Mouse (Mus musculus): ENCODE measurements around the gene Lsm7. TPM values are rescaled to one million over a fixed set of nuclear protein-coding genes. Genes with fewer than 3 reads are reported as not detected.
"Not testable (repeated sequence)": the region's sequence is repeated elsewhere in the genome, so short reads cannot be mapped to it uniquely, and the experiment has no call there.

The Lsm7 gene
- total RNA-seq, 2 experiments from 2014 or later: 20.9 to 31.6 TPM

GRCm38 (mm10) chr10:80819406-80819805 is 35.6 kb downstream of the Lsm7 start:
- no peak for DNase-seq (ENCODE audit: low spot score)
- intact Hi-C loops (cut with DNase I): loop anchor here (5.0 kb wide), 1 partner anchor 178 kb away; no protein-coding TSS in a partner anchor

DNA sequence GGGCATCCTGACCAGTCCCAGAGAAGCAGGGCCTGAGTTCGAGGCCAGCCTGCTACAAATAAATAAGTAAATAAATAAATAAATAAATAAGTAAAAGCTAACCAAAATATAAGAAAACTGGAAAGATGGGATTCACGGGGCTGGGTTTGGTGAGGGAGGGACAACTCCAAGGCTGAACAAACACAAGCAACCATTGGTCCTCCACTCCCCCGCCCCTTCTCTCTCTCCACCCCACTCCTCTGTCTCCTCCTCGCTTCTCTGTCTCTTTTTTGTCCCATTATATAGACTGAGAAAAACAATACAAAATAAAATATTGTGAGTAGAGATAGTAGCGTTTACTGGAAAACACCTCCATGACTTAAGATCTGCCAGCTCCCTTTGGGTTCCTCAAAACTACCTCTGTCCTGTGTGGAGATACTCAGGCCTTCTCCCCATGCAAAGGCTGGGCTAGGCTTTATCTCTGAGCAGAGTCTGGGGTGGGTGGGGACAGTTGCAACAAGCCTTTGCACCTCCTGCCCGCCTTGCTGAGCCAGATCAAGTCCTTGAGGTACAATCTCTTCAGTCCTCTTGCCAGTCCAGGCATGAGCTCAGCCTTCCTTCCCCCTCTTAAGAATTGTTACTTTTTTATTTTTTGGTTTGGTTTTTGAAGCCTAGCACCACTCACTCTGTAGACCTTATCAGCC is 36.3 kb downstream of the Lsm7 start:
- no peak for DNase-seq (ENCODE audit: low spot score)
- intact Hi-C loops (cut with DNase I): loop anchor here (5.0 kb wide), 1 partner anchor 179 kb away; no protein-coding TSS in a partner anchor

- DNase-seq (ENCODE audit: low spot score): not testable (repeated sequence)
- intact Hi-C loops (cut with DNase I): loop anchor here (5.0 kb wide), 1 partner anchor 179 kb away; no protein-coding TSS in a partner anchor
Measured at GRCm38 (mm10) chr10:80817955-80818354, 37.1 kb downstream of the Lsm7 start.

- intact Hi-C loops (cut with DNase I): loop anchor here (5.0 kb wide), 1 partner anchor 180 kb away; no protein-coding TSS in a partner anchor
- DNase-seq (ENCODE audit: low spot score): no peak
Measured at GRCm38 (mm10) chr10:80817164-80817563, 37.8 kb downstream of the Lsm7 start.

GRCm38 (mm10) chr10:80816303-80816702 is 38.7 kb downstream of the Lsm7 start:
- DNase-seq (ENCODE audit: low spot score): not testable (repeated sequence)
- intact Hi-C loops (cut with DNase I): loop anchor here (5.0 kb wide), 1 partner anchor 181 kb away; no protein-coding TSS in a partner anchor

DNA sequence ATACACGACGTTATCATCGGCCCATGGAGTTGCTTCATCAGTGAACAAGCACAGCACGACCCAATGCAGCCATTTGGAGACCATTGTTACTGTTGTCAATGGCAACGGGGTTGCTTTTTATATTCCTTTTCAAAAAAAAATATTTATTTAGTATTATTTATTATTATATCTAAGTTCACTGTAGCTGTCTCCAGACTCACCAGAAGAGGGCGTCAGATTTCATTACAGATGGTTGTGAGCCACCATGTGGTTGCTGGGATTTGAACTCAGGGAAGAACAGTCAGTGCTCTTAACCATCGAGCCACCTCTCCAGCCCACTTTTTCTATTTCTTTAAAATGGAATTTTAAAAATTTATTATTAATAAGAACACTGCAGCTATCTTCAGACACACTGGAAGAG is 40.2 kb downstream of the Lsm7 start:
- intact Hi-C loops (cut with DNase I): loop anchor here (5.0 kb wide), 1 partner anchor 183 kb away; no protein-coding TSS in a partner anchor

GRCm38 (mm10) chr10:80813366-80813765 is 41.6 kb downstream of the Lsm7 start, which contains the start of gene Jsrp1:
Gene Jsrp1, minus strand, starts transcription at chr10:80813498.
- no peak for DNase-seq (ENCODE audit: low spot score)
- intact Hi-C loops (cut with DNase I): no loop called here

More for the DNA sequence above, 40.2 kb downstream of the Lsm7 start:
- DNase-seq (ENCODE audit: low spot score): no peak

DNA sequence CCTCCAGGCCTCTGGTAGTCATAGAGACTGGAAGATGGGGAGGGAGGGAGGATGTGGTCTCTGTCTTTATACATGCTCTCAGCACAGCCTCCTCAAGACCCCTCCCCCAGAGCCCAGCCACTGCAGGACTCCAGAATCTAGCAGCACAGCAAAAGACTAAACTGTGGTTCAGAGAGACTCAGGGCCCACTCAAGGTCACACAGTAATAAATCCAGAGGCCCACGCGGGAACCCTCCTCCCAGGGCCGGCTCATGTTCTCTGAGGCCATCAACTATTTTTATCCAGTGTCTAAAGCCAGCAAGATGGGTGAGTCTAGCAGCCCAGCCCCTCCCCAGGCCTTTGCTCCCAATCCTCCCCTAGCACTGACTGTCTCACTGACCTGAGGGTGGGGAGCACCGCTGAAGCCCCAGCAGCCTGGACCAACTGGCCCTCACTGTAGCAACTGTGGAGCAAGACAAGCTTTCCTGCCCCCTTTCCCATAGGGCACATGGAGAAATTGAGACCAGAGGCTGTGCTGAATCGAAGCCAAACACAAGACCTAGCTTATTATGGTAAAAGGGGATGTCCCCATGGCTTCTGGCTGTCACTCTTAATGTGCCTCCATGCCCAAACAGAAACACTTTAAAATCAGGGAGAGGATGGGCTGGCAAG is 42.5 kb downstream of the Lsm7 start:
- DNase-seq (ENCODE audit: low spot score): no peak

GRCm38 (mm10) chr10:80810084-80810483 is 44.9 kb downstream of the Lsm7 start:
- intact Hi-C loops (cut with DNase I): no loop called here
- no peak for DNase-seq (ENCODE audit: low spot score)

More for the DNA sequence above, 42.5 kb downstream of the Lsm7 start:
- intact Hi-C loops (cut with DNase I): no loop called here

- no peak for DNase-seq (ENCODE audit: low spot score)
- intact Hi-C loops (cut with DNase I): loop anchor here (5.0 kb wide), 1 partner anchor 62 kb away; no protein-coding TSS in a partner anchor
Measured at GRCm38 (mm10) chr10:80808985-80809632, 45.9 kb downstream of the Lsm7 start.

- intact Hi-C loops (cut with DNase I): loop anchor here (5.0 kb wide), 1 partner anchor 61 kb away; no protein-coding TSS in a partner anchor
Measured at GRCm38 (mm10) chr10:80808099-80808984, 46.7 kb downstream of the Lsm7 start.

DNA sequence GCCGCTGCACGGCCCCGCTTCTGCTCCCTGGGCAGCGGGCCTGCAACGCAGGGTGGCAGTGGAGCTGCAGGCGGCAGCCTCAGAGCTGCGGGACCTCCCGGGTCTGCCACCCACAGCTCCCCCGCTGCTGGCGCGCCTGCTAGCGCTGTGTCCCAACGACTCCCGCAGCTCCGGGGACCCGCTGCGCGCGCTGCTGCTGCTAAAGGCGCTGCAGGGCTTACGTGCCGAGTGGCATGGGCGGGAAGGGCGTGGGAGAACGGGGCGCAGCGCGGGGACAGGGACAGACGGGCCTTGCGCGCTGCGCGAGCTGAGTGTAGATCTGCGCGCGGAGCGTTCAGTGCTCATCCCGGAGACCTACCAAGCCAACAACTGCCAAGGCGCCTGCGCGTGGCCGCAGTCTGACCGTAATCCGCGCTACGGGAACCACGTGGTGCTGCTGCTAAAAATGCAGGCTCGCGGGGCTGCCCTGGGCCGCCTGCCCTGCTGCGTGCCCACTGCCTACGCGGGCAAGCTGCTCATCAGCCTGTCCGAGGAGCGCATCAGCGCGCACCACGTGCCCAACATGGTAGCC is 47.9 kb downstream of the Lsm7 start:
- peak; percentile 54 for DNase-seq (ENCODE audit: low spot score)
- intact Hi-C loops (cut with DNase I): loop anchor here (5.0 kb wide), 1 partner anchor 60 kb away; no protein-coding TSS in a partner anchor

More at GRCm38 (mm10) chr10:80808099-80808984, 46.7 kb downstream of the Lsm7 start:
- no peak for DNase-seq (ENCODE audit: low spot score)

- intact Hi-C loops (cut with DNase I): loop anchor here (5.0 kb wide), 1 partner anchor 59 kb away; no protein-coding TSS in a partner anchor
Measured at GRCm38 (mm10) chr10:80806341-80807056, 48.5 kb downstream of the Lsm7 start.

GRCm38 (mm10) chr10:80805925-80806324 is 49.1 kb downstream of the Lsm7 start:
- intact Hi-C loops (cut with DNase I): loop anchor here (5.0 kb wide), 1 partner anchor 59 kb away; no protein-coding TSS in a partner anchor
- no peak for DNase-seq (ENCODE audit: low spot score)

More at GRCm38 (mm10) chr10:80806341-80807056, 48.5 kb downstream of the Lsm7 start:
- no peak for DNase-seq (ENCODE audit: low spot score)

- intact Hi-C loops (cut with DNase I): loop anchor here (5.0 kb wide), 1 partner anchor 58 kb away; no protein-coding TSS in a partner anchor
- DNase-seq (ENCODE audit: low spot score): no peak
Measured at GRCm38 (mm10) chr10:80805322-80805721, 49.7 kb downstream of the Lsm7 start.

DNA sequence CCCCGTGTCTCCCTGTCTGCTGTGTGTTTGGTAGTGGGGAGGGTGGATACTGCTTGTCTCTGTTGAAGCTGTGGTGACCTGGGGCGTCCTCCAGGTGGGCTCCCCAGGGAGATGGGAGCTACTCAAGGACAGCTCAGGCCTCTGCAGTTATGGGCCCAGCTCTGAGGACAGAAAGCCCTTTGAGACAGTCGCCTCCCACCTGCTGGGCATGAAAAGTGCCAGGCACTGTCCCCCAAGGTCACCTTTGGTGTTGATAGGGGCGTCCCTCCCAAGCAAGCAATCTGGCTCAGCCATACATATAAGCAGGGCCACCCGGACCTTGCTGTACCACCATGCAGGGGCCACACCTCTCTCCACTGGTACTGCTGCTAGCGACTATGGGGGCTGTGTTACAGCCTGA is 50.1 kb downstream of the Lsm7 start, which contains the start of gene Amh:
Amh (plus strand) TSS at position 328 of the 400 bp plus-strand sequence.
- intact Hi-C loops (cut with DNase I): loop anchor here (5.0 kb wide), 1 partner anchor 58 kb away; no protein-coding TSS in a partner anchor
- no peak for DNase-seq (ENCODE audit: low spot score)

DNA sequence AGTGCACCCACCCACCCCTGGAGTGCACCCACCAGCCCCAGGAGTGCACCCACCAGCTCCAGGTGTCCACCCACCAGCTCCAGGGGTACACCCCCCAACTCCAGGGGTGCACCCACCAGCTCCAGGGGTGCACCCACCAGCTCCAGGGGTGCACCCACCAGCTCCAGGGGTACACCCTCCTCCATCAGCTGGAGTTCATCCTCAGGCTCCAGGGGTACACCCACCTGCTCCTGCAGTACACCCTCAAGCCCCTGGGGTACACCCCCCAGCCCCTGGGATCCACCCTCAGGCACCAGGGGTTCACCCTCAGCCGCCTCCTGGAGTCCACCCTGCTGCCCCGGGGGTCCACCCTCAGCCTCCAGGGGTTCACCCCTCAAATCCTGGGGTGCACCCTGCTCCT is 50.7 kb downstream of the Lsm7 start:
- intact Hi-C loops (cut with DNase I): no loop called here

DNA sequence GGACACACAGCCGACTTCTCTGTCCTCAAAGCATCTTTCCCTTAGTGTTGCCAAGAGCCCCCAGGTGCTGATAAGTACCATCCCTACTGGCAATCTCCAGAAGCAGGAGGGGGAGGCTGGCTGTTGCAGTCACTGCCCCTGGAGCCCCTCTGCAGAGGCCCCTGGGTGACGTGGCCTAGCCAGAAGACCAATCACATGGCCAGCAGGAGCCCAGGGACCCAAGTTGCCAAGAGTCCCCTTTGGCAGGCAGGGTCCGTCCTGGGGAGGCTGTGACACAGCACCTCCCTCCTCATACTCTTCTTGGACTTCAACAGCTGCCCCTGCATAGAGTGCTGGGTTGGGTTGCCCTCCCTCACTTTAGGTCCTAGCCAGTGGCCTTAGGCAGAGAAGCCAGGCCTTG is 52.0 kb downstream of the Lsm7 start:
- intact Hi-C loops (cut with DNase I): no loop called here
- no peak for DNase-seq (ENCODE audit: low spot score)

More for the DNA sequence above, 50.7 kb downstream of the Lsm7 start:
- DNase-seq (ENCODE audit: low spot score): no peak
